Mouse (Mus musculus) lung, adult 2 months (tissue): ENCODE measurements around the gene Med27. TPM values are rescaled to one million over a fixed set of nuclear protein-coding genes. Genes with fewer than 3 reads are reported as not detected.

Source experiments
- DNase-seq: peaks from one replicate; pipeline ENCODE4 v3.0.0; 2022
- H3K4me1 ChIP-seq: fragments of 200-500 bp; 2 replicates; pipeline ENCODE4 v1.6.1; 2011; ENCODE audit warnings: low read length; ENCODE audit not compliant: control insufficient read depth, insufficient read depth
- H3K4me3 ChIP-seq: fragments of 200-500 bp; replicated peaks from 2 replicates; pipeline ENCODE3; 2011; ENCODE audit warnings: low read depth, mild to moderate bottlenecking, control low read depth, low read length; ENCODE audit errors: extremely low read depth
- CTCF ChIP-seq: fragments of 200-500 bp; IDR thresholded peaks from 2 replicates; pipeline ENCODE4 v1.5.1; 2011; ENCODE audit warnings: mild to moderate bottlenecking, low read length, control low read depth; ENCODE audit not compliant: insufficient read depth
- POLR2A ChIP-seq: fragments of 200-500 bp; IDR thresholded peaks from 2 replicates; pipeline ENCODE4 v1.6.1; 2011; ENCODE audit warnings: low read depth, mild to moderate bottlenecking, control low read depth, low read length, borderline replicate concordance; ENCODE audit errors: extremely low read depth
- WGBS: fragments of 180-500 bp; shearing (Covaris S2); methylation state at CpG from one replicate; pipeline ENCODE4 v1.1.7; 2018; 5-methylcytosine and 5-hydroxymethylcytosine counted together
- polyA plus RNA-seq: library from polyadenylated mRNA; depleted of rRNA; stranded (reverse); fragments of >200 nt; gene quantifications from 2 replicates; pipeline ENCODE4 v1.2.3, GENCODE M21; 2012

The Med27 gene
- polyA plus RNA-seq, 1 experiment: 38.7 TPM

DNA sequence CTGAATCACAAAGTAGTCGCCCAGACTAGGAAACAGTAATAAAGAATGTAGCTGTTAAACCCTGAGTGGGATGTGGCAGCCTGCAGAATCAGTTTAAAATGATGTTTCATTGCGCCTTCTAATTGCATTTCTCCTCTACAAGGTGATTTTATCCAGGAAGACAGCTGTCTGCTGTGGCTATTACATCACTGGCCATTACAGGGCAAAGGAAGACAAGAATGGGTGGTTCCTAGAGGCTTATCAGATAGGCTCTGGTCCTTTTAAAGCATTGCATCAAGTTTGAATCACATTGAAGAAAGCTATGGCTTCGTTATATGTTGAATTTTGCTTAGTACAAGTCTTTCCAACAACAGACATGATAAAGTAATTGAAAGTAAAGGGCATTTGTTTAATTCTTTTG lies 76.4 kb downstream of the Med27 start:
- WGBS: 73% methylated on average over 3 of the region's 3 CpGs
- no peak for TF ChIP-seq CTCF
- no peak for TF ChIP-seq POLR2A
- H3K4me1 ChIP-seq: peaks cover 6% of the 10 kb centered on the region
- H3K4me3 ChIP-seq: no peak overlapping the region
- DNase-seq: no peak

- DNase-seq: no peak
- no peak overlapping the region for H3K4me3 ChIP-seq
- peaks cover 4% of the 10 kb centered on the region for H3K4me1 ChIP-seq
- TF ChIP-seq CTCF: no peak
- TF ChIP-seq POLR2A: no peak
- 85% methylated on average over 2 of the region's 2 CpGs for WGBS
These were observed 78.8 kb downstream of the Med27 start for GRCm38 (mm10) chr2:29425386-29425785.

DNA sequence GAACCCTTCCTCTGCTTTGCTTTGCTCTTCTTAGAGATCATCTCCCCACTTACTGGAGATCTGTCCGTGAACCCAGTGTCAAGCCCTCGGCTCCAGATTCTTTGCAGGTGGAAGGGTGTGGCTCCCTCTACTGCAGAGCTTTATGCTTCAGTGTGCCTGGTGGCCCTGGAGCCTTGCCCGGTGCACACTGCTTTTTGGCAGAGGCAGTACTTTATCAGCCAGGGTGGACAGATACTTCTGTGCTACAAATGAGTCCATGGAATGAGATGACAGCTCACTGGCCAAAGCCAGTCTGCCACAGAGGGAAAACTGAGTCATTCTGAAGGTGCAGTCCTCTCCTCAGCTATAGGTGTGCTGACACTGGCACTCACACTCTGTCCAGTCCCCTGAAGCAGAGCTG lies 80.1 kb downstream of the Med27 start:
- H3K4me3 ChIP-seq: no peak overlapping the region
- peaks cover 4% of the 10 kb centered on the region; the same call in 1 of the 2 replicates for H3K4me1 ChIP-seq
- WGBS: 42% methylated on average over 3 of the region's 3 CpGs
- TF ChIP-seq POLR2A (no peak), CTCF (no peak)
- DNase-seq: peak; percentile 15

DNA sequence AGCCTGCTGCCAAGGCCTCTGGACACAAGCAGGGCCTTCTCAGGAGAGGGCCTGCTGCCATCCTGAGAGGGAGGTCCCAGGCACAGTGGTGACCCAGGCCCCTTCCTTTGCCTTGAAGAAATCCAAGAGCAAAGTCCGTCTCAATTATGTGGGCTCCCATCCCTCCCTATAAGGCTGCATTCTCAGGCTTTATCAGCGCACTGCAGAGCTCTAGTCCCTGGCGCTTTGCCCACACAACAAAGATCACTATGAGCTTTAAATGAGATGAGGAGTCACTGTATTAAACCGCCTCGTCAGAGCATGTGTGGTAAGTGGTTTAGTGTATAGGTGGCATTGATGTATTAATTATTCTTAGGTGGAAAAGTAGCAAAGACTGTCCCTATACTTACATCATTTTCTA lies 85.9 kb downstream of the Med27 start:
- H3K4me1 ChIP-seq: 0 out of 2 replicates have a peak, but pooled peaks cover 2% of the 10 kb centered on the region
- WGBS: 71% methylated on average over 5 of the region's 5 CpGs
- H3K4me3 ChIP-seq: no peak overlapping the region
- TF ChIP-seq POLR2A (no peak), CTCF (no peak)
- no peak for DNase-seq

GRCm38 (mm10) chr2:29436376-29436775 lies 89.8 kb downstream of the Med27 start:
- 90% methylated on average over 6 of the region's 6 CpGs for WGBS
- no peak for DNase-seq
- TF ChIP-seq CTCF (no peak), POLR2A (no peak)
- Histone ChIP-seq H3K4me1 (peaks cover 14% of the 10 kb centered on the region), H3K4me3 (no peak overlapping the region)

- WGBS: 45% methylated on average over 5 of the region's 5 CpGs
These were observed 90.5 kb downstream of the Med27 start for GRCm38 (mm10) chr2:29437111-29437510.

DNA sequence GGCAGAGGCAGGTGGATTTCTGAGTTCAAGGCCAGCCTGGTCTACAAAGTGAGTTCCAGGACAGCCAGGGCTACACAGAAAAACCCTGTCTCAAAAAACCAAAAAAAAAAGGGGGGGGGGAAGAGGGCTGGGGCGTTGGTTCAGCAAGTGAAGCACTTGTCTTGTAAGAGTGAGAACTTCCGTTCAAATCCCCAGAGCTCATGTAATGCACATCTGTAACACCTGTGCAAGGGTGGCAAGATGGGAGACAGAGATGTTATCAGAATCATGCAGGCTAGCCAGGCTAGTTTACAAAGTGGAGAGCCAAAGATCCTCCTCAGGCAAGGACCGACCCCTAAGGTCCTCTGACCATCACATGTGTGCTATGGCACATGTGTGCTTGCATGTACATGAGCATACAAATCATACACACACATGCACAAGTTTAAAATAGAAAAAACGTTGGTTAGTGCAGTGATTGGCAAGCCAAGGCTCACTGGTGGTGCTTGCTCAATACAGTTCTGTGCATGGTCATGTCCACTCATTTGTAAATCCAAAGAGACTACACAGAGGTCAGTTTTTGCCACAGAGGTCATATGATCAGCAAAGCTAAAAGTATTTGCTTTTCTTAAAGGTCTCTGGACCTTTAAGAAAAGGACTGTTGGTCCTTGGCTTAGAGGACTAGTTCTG lies 91.4 kb downstream of the Med27 start:
- TF ChIP-seq POLR2A: no peak
- TF ChIP-seq CTCF: no peak
- DNase-seq: no peak
- 78% methylated on average over 4 of the region's 4 CpGs for WGBS
- no peak overlapping the region for H3K4me3 ChIP-seq
- peaks cover 14% of the 10 kb centered on the region for H3K4me1 ChIP-seq

More at GRCm38 (mm10) chr2:29437111-29437510, 90.5 kb downstream of the Med27 start:
- DNase-seq: no peak
- TF ChIP-seq POLR2A: no peak
- TF ChIP-seq CTCF: no peak
- H3K4me1 ChIP-seq: peaks cover 14% of the 10 kb centered on the region
- no peak overlapping the region for H3K4me3 ChIP-seq

GRCm38 (mm10) chr2:29438530-29438862 lies 91.9 kb downstream of the Med27 start:
- WGBS: 29% methylated on average over 5 of the region's 5 CpGs
- no peak for TF ChIP-seq POLR2A
- no peak for TF ChIP-seq CTCF
- Histone ChIP-seq H3K4me3 (no peak overlapping the region), H3K4me1 (peaks cover 14% of the 10 kb centered on the region)
- no peak for DNase-seq

DNA sequence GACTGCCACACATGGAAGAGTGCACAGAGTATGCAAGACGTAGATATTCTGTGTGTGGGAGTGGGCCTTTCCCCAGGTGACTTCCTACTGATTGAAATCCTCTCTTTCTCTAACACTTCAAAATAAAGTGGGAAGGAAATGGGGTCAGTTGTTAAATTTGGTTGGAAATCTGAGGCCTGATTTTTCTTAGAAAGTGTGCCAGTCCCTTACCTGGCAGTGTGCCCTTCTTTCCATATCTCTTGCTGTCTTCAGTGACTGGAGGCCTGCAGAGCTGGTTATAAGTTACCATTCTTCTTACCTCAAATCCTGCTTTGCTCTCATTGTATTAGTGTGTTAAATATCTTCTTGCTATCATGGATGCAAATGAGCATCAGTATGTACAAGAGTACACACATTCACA lies 92.4 kb downstream of the Med27 start:
- no peak for DNase-seq
- WGBS: 50% methylated on average over 1 of the region's 1 CpGs
- Histone ChIP-seq H3K4me1 (peaks cover 14% of the 10 kb centered on the region), H3K4me3 (no peak overlapping the region)
- TF ChIP-seq POLR2A: no peak
- TF ChIP-seq CTCF: no peak

GRCm38 (mm10) chr2:29439396-29439795 lies 92.8 kb downstream of the Med27 start:
- H3K4me1 ChIP-seq: peaks cover 14% of the 10 kb centered on the region
- 68% methylated on average over 7 of the region's 7 CpGs for WGBS
- no peak overlapping the region for H3K4me3 ChIP-seq
- no peak for TF ChIP-seq POLR2A
- TF ChIP-seq CTCF: no peak
- no peak for DNase-seq
